Comparison of ENCODE assay signal across 8 mouse cellular contexts in genomic region chr15:12824197-12824952, GRCm38 (mm10). TPM values are rescaled to one million over a fixed set of nuclear protein-coding genes. Genes with fewer than 3 reads are reported as not detected.
DNase-seq lines count a peak whose midpoint lies in the region; ATAC-seq and TF ChIP-seq lines count a peak whose summit lies in the region.

Gene 6030458C11Rik, minus strand, starts transcription at chr15:12824649.
Gene Drosha, plus strand, starts transcription at chr15:12824815.

- no peak for TF ChIP-seq CTCF in C2C12 (IDR thresholded peaks at IDR 0.05; ENCODE audit: control insufficient read depth, insufficient read depth, insufficient read length)
- TF ChIP-seq CTCF in brain, embryonic 14.5 days (IDR thresholded peaks at IDR 0.05; ENCODE audit: borderline replicate concordance, extremely low read depth, insufficient read depth, insufficient read length) = no peak
- no peak for TF ChIP-seq CTCF in liver, adult 2 months (IDR thresholded peaks at IDR 0.05; ENCODE audit: low read depth, low read length)

- H3K79me3 ChIP-seq in C2C12 (ENCODE audit: low read depth) = peaks cover 25% of the 10 kb centered on the region

- TF ChIP-seq POLR2A in brain, embryonic 14.5 days (IDR thresholded peaks at IDR 0.05; ENCODE audit: borderline replicate concordance, extremely low read depth, insufficient read depth, insufficient read length, poor library complexity, severe bottlenecking) = peak; percentile 79
- TF ChIP-seq POLR2A in liver, adult 2 months (IDR thresholded peaks at IDR 0.05; ENCODE audit: extremely low read depth, insufficient read depth, low read length) = peak; percentile 61
- peak; percentile 91 for TF ChIP-seq POLR2A in myocyte (IDR thresholded peaks at IDR 0.05; ENCODE audit: insufficient read length, low read depth)

- peak within 1 kb of the TSS; percentile 98 for H3K4me3 ChIP-seq in C2C12 (ENCODE audit: insufficient read depth, poor library complexity, severe bottlenecking)
- H3K4me3 ChIP-seq in erythroblast, embryonic 14.5 days (replicated peaks) = peak within 1 kb of the TSS; percentile 74
- H3K4me3 ChIP-seq in heart, embryonic 11.5 days (ENCODE audit: low read depth, low read length) = peak within 1 kb of the TSS; percentile 94
- peak within 1 kb of the TSS; percentile 96 for H3K4me3 ChIP-seq in kidney, embryonic 16.5 days (ENCODE audit: low read length)
- H3K4me3 ChIP-seq in liver, adult 2 months (ENCODE audit: insufficient read depth, low read depth, low read length) = peak within 1 kb of the TSS; percentile 89
- peak within 1 kb of the TSS; percentile 90 for H3K4me3 ChIP-seq in myocyte

- WGBS in heart, embryonic 11.5 days (ENCODE audit: insufficient replicate concordance) = under 1% methylated on average over 67 of the region's 67 CpGs
- WGBS in kidney, embryonic 16.5 days = under 1% methylated on average over 67 of the region's 67 CpGs
- under 1% methylated on average over 67 of the region's 67 CpGs for WGBS in liver, adult 2 months

- H3K27ac ChIP-seq in heart, embryonic 11.5 days (ENCODE audit: low read depth, low read length) = peak within 1 kb of the TSS; percentile 62
- peak within 1 kb of the TSS; percentile 68 for H3K27ac ChIP-seq in kidney, embryonic 16.5 days (ENCODE audit: low read length)
- H3K27ac ChIP-seq in liver, adult 2 months (replicated peaks; ENCODE audit: insufficient read depth, low read depth, low read length) = peak within 1 kb of the TSS; percentile 30; the same call in 1 of the 2 replicates

- H3ac ChIP-seq in C2C12 (ENCODE audit: control insufficient read depth, insufficient read length, low read depth) = peak within 1 kb of the TSS; percentile 98
- H3ac ChIP-seq in myocyte (ENCODE audit: control insufficient read depth, insufficient read length) = peak within 1 kb of the TSS; percentile 82

- peaks cover 71% of the 10 kb centered on the region for H3K4me1 ChIP-seq in erythroblast, embryonic 14.5 days (ENCODE audit: control insufficient read depth)
- H3K4me1 ChIP-seq in heart, embryonic 11.5 days (ENCODE audit: control insufficient read depth, insufficient read depth, low read length) = peaks cover 13% of the 10 kb centered on the region
- peaks cover 24% of the 10 kb centered on the region for H3K4me1 ChIP-seq in kidney, embryonic 16.5 days (ENCODE audit: insufficient read depth, low read length)
- peaks cover 2% of the 10 kb centered on the region; the same call in 1 of the 2 replicates for H3K4me1 ChIP-seq in liver, adult 2 months (ENCODE audit: control insufficient read depth, insufficient read depth, low read length)

- peak; percentile 100 for ATAC-seq in heart, embryonic 11.5 days (replicated peaks; ENCODE audit: insufficient number of reproducible peaks, low FRiP score, low TSS enrichment)
- ATAC-seq in kidney, embryonic 16.5 days (ENCODE audit: low FRiP score, low TSS enrichment) = peak; percentile 100

- H3K9ac ChIP-seq in heart, embryonic 11.5 days (ENCODE audit: low read depth, low read length) = peak within 1 kb of the TSS; percentile 96
- H3K9ac ChIP-seq in kidney, embryonic 16.5 days (replicated peaks; ENCODE audit: low read length) = peak within 1 kb of the TSS; percentile 93
- H3K9ac ChIP-seq in liver, adult 2 months (ENCODE audit: low read depth, low read length) = peak within 1 kb of the TSS; percentile 90

- H3K27me3 ChIP-seq in C2C12 (ENCODE audit: control insufficient read depth, insufficient read depth, insufficient read length) = no peaks in the 10 kb centered on the region
- H3K27me3 ChIP-seq in erythroblast, embryonic 14.5 days (ENCODE audit: control insufficient read depth) = no peaks in the 10 kb centered on the region
- H3K27me3 ChIP-seq in heart, embryonic 11.5 days (ENCODE audit: control insufficient read depth, insufficient read depth, low read length) = no peaks in the 10 kb centered on the region
- no peaks in the 10 kb centered on the region for H3K27me3 ChIP-seq in kidney, embryonic 16.5 days (ENCODE audit: insufficient read depth, low read length)
- H3K27me3 ChIP-seq in liver, adult 2 months (ENCODE audit: control insufficient read depth, insufficient read depth, low read length) = no peaks in the 10 kb centered on the region
- H3K27me3 ChIP-seq in myocyte (ENCODE audit: control insufficient read depth, insufficient read depth, insufficient read length) = no peaks in the 10 kb centered on the region
- H3K27me3 ChIP-seq in splenic B cell, adult 2 months (ENCODE audit: control insufficient read depth, insufficient read depth, low read length, poor library complexity, severe bottlenecking) = no peaks in the 10 kb centered on the region

- peak within 1 kb of the TSS; percentile 81 for H3K4me2 ChIP-seq in heart, embryonic 11.5 days
- peak within 1 kb of the TSS; percentile 82 for H3K4me2 ChIP-seq in kidney, embryonic 16.5 days (replicated peaks; ENCODE audit: low read depth, low read length)
- peak within 1 kb of the TSS; percentile 90 for H3K4me2 ChIP-seq in myocyte (ENCODE audit: low read depth)

- no peaks in the 10 kb centered on the region for H3K9me3 ChIP-seq in erythroblast, embryonic 14.5 days (ENCODE audit: control insufficient read depth, low read length)
- H3K9me3 ChIP-seq in heart, embryonic 11.5 days (replicated peaks; ENCODE audit: control insufficient read depth, low read length) = no peaks in the 10 kb centered on the region
- no peaks in the 10 kb centered on the region for H3K9me3 ChIP-seq in kidney, embryonic 16.5 days (ENCODE audit: low read length)

- H3K79me2 ChIP-seq in C2C12 (ENCODE audit: control insufficient read depth, insufficient read depth) (peaks cover 49% of the 10 kb centered on the region), myocyte (ENCODE audit: control insufficient read depth, insufficient read depth) (peaks cover 31% of the 10 kb centered on the region)
- peaks cover 4% of the 10 kb centered on the region; the same call in 1 of the 2 replicates for H3K79me2 ChIP-seq in liver, adult 2 months (ENCODE audit: control insufficient read depth, insufficient read depth, low read length)

- peak; percentile 100 for DNase-seq in brain, embryonic 14.5 days (ENCODE audit: low read depth)
- peak; percentile 96 for DNase-seq in liver, adult 2 months (ENCODE audit: extremely low read depth, low read depth, low spot score)
- peak; percentile 99 for DNase-seq in splenic B cell, adult 2 months (ENCODE audit: low read depth, low spot score)

- H3K36me3 ChIP-seq in C2C12 (ENCODE audit: control insufficient read depth, insufficient read depth) (peaks cover 64% of the 10 kb centered on the region), myocyte (ENCODE audit: control insufficient read depth, insufficient read depth) (peaks cover 31% of the 10 kb centered on the region)
- H3K36me3 ChIP-seq in erythroblast, embryonic 14.5 days (ENCODE audit: control insufficient read depth) = peaks cover 66% of the 10 kb centered on the region
- H3K36me3 ChIP-seq in heart, embryonic 11.5 days (ENCODE audit: control insufficient read depth, insufficient read depth, low read length) = peaks cover 8% of the 10 kb centered on the region; the same call in 1 of the 2 replicates
- H3K36me3 ChIP-seq in kidney, embryonic 16.5 days (ENCODE audit: insufficient read depth, low read length) = peaks cover 40% of the 10 kb centered on the region
- H3K36me3 ChIP-seq in liver, adult 2 months (ENCODE audit: control insufficient read depth, insufficient read depth, low read length) = peaks cover 6% of the 10 kb centered on the region; the same call in 1 of the 2 replicates
- no peaks in the 10 kb centered on the region for H3K36me3 ChIP-seq in splenic B cell, adult 2 months (ENCODE audit: control insufficient read depth, insufficient read depth, low read length, poor library complexity, severe bottlenecking)

TF ChIP-seq in C2C12, 6 proteins besides CTCF, POLR2A, EP300 and RAD21:
- no peak for TF ChIP-seq MYOD1 (IDR thresholded peaks at IDR 0.05; ENCODE audit: control insufficient read depth, insufficient read length, low read depth)
- TF ChIP-seq MAX (IDR thresholded peaks at IDR 0.05) = peak; percentile 42

TF ChIP-seq in myocyte, 11 proteins besides CTCF, POLR2A, EP300 and RAD21:
- TF ChIP-seq CEBPB (IDR thresholded peaks at IDR 0.05; ENCODE audit: insufficient read depth, poor library complexity, severe bottlenecking) (no peak), E2F4 (IDR thresholded peaks at IDR 0.05; ENCODE audit: insufficient read depth) (peak; percentile 31), POLR2AphosphoS2 (IDR thresholded peaks at IDR 0.05; ENCODE audit: insufficient read length, low read depth) (peak; percentile 88), MYOG (IDR thresholded peaks at IDR 0.05; ENCODE audit: control insufficient read depth in 1 of 3, insufficient read depth in 1 of 3, insufficient read length in 2 of 3, low read depth in 2 of 3) (no peak), SRF (IDR thresholded peaks at IDR 0.05; ENCODE audit: control insufficient read depth, insufficient read length, low read depth) (peak; percentile 78), TCF3 (IDR thresholded peaks at IDR 0.05; ENCODE audit: insufficient read length, low read depth) (no peak), MYOD1 (IDR thresholded peaks at IDR 0.05; ENCODE audit: control insufficient read depth in 1 of 3, insufficient read length in 2 of 3, low read depth in 2 of 3) (peak in 1 of 3 experiments; percentile 8), USF1 (IDR thresholded peaks at IDR 0.05; ENCODE audit: low read depth) (no peak), REST (IDR thresholded peaks at IDR 0.05; ENCODE audit: insufficient read depth, insufficient read length) (no peak), MAX (IDR thresholded peaks at IDR 0.05; ENCODE audit: low read depth) (peak; percentile 34), TCF12 (IDR thresholded peaks at IDR 0.05; ENCODE audit: insufficient read depth, poor library complexity, severe bottlenecking) (no peak)
TF ChIP-seq in myocyte: peak in this region for 5.

RNA-seq across cellular contexts. Expression of gene 6030458C11Rik, which starts in this region (rescaled TPM):
- 7.5 TPM for polyA plus RNA-seq in C2C12 (2012; fragmentation: generic; extraction: Trizol)
- 25.6 and 27.9 TPM in 2 replicates for polyA plus RNA-seq in brain, embryonic 14.5 days (2012; rRNA removed)
- 1.1 TPM in 2 replicates for polyA plus RNA-seq in erythroblast, embryonic 14.5 days (2012)
- 23.0 and 31.8 TPM in 2 replicates for polyA plus RNA-seq in heart, embryonic 11.5 days (2014; fragmentation: Nextera tagmentation; extraction: Ambion mirVana)
- polyA plus RNA-seq in kidney, embryonic 16.5 days (2015; fragmentation: Nextera tagmentation; extraction: Ambion mirVana) = 29.1 and 40.2 TPM in 2 replicates
- total RNA-seq in liver, adult 2 months (2014; rRNA removed) = 9.8 and 10.0 TPM in 2 replicates
- 5.6 and 6.0 TPM in 2 replicates for polyA plus RNA-seq in liver, adult 2 months (2012; rRNA removed)
- polyA plus RNA-seq in myocyte (2012; fragmentation: generic; extraction: Trizol) = 12.7 TPM

RNA-seq across cellular contexts. Expression of gene Drosha, which starts in this region (rescaled TPM):
- 42.0 TPM for polyA plus RNA-seq in C2C12 (2012; fragmentation: generic; extraction: Trizol)
- polyA plus RNA-seq in brain, embryonic 14.5 days (2012; rRNA removed) = 29.0 and 57.1 TPM in 2 replicates
- 7.8 and 8.8 TPM in 2 replicates for polyA plus RNA-seq in erythroblast, embryonic 14.5 days (2012)
- 34.6 and 48.4 TPM in 2 replicates for polyA plus RNA-seq in heart, embryonic 11.5 days (2014; fragmentation: Nextera tagmentation; extraction: Ambion mirVana)
- 40.5 and 48.0 TPM in 2 replicates for polyA plus RNA-seq in kidney, embryonic 16.5 days (2015; fragmentation: Nextera tagmentation; extraction: Ambion mirVana)
- total RNA-seq in liver, adult 2 months (2014; rRNA removed) = 3.4 and 4.8 TPM in 2 replicates
- 2.6 and 3.2 TPM in 2 replicates for polyA plus RNA-seq in liver, adult 2 months (2012; rRNA removed)
- 40.4 TPM for polyA plus RNA-seq in myocyte (2012; fragmentation: generic; extraction: Trizol)

Comparison
In these comparisons a context has a peak if more than half of its experiments do, and no peak if none do; other contexts are left out.
1. Peak in every context shown above with its lines: DNase-seq, ATAC-seq, H3K4me3 ChIP-seq and H3K27ac ChIP-seq.